Mouse (Mus musculus) liver, adult 2 months (tissue): ENCODE data around the gene Sfxn3.

Source experiments
- CTCF ChIP-seq: fragments of 200-500 bp; IDR thresholded peaks from 2 replicates; pipeline ENCODE4 v1.5.1; 2011; ENCODE audit warnings: low read depth, low read length, control low read depth
- POLR2A ChIP-seq: fragments of 200-500 bp; IDR thresholded peaks from 2 replicates; pipeline ENCODE4 v1.6.1; 2011; ENCODE audit warnings: low read length, control low read depth; ENCODE audit not compliant: insufficient read depth; ENCODE audit errors: extremely low read depth

DNA sequence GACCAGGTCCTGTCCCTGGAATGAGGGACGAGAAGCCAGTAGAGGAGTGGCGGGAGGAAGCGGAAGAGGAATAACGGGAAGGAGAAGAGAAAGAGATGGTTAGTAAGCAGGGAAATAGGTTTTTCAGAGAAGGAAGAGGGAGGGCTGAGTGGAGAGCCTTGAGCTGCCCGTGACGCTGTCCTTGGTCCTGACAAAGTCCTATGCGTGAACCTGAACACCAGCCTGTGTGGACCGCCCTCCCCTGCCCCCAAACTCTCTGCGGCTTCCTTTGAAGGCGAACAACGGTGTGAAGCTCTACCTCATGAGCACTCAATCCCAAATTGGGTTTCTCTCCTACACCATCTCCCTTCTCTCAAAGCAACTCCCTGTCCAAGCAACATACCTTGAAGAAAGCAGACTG lies 50.6 kb downstream of the Sfxn3 start:
- TF ChIP-seq POLR2A (no peak), CTCF (no peak)
